Mouse (Mus musculus): ENCODE measurements around the gene Stac2. TPM values are rescaled to one million over a fixed set of nuclear protein-coding genes. Genes with fewer than 3 reads are reported as not detected.

Gene Stac2
- polyA plus RNA-seq, 1 experiment from 2014 or later: 6.7 TPM

GRCm38 (mm10) chr11:98044074-98044473 is 9.2 kb downstream of the Stac2 start:
- H3K27me3 ChIP-seq (ENCODE audit: control insufficient read depth, insufficient read depth, low read length): peaks cover 3% of the 10 kb centered on the region; the same call in 1 of the 2 replicates
- no peak overlapping the region for H3K9ac ChIP-seq
- no peaks in the 10 kb centered on the region for H3K4me1 ChIP-seq (replicated peaks; ENCODE audit: control insufficient read depth, insufficient read depth, low read length)
- no peaks in the 10 kb centered on the region for H3K9me3 ChIP-seq (ENCODE audit: control insufficient read depth, low read length)
- DNase-seq (ENCODE audit: low spot score): no peak
- 79% methylated on average over 5 of the region's 5 CpGs for WGBS
- no peak for ATAC-seq (ENCODE audit: low FRiP score)
- no peak overlapping the region for H3K4me3 ChIP-seq (replicated peaks; ENCODE audit: low read length)
- H3K4me2 ChIP-seq (replicated peaks): no peak overlapping the region
- no peak overlapping the region for H3K27ac ChIP-seq
- H3K36me3 ChIP-seq (replicated peaks; ENCODE audit: control insufficient read depth, insufficient read depth): no peaks in the 10 kb centered on the region

- Histone ChIP-seq H3K36me3 (replicated peaks; ENCODE audit: control insufficient read depth, insufficient read depth) (no peaks in the 10 kb centered on the region), H3K27ac (no peak overlapping the region), H3K9ac (no peak overlapping the region), H3K4me1 (replicated peaks; ENCODE audit: control insufficient read depth, insufficient read depth, low read length) (no peaks in the 10 kb centered on the region), H3K4me3 (replicated peaks; ENCODE audit: low read length) (no peak overlapping the region), H3K9me3 (ENCODE audit: control insufficient read depth, low read length) (no peaks in the 10 kb centered on the region), H3K27me3 (ENCODE audit: control insufficient read depth, insufficient read depth, low read length) (peaks cover 3% of the 10 kb centered on the region; the same call in 1 of the 2 replicates), H3K4me2 (replicated peaks) (no peak overlapping the region)
- ATAC-seq (ENCODE audit: low FRiP score): no peak
- DNase-seq (ENCODE audit: low spot score): no peak
- WGBS: 75% methylated on average over 6 of the region's 6 CpGs
Measured at GRCm38 (mm10) chr11:98042741-98043140, 10.5 kb downstream of the Stac2 start.

- Histone ChIP-seq H3K4me2 (replicated peaks) (no peak overlapping the region), H3K4me1 (replicated peaks; ENCODE audit: control insufficient read depth, insufficient read depth, low read length) (peaks cover 6% of the 10 kb centered on the region), H3K36me3 (replicated peaks; ENCODE audit: control insufficient read depth, insufficient read depth) (no peaks in the 10 kb centered on the region), H3K27me3 (ENCODE audit: control insufficient read depth, insufficient read depth, low read length) (peaks cover 3% of the 10 kb centered on the region; the same call in 1 of the 2 replicates), H3K9me3 (ENCODE audit: control insufficient read depth, low read length) (no peaks in the 10 kb centered on the region), H3K4me3 (replicated peaks; ENCODE audit: low read length) (no peak overlapping the region), H3K9ac (no peak overlapping the region), H3K27ac (no peak overlapping the region)
- no peak for ATAC-seq (ENCODE audit: low FRiP score)
- DNase-seq (ENCODE audit: low spot score): no peak
- 71% methylated on average over 8 of the region's 8 CpGs for WGBS
Measured at GRCm38 (mm10) chr11:98040975-98041374, 12.3 kb downstream of the Stac2 start.

GRCm38 (mm10) chr11:98037871-98038270 is 15.4 kb downstream of the Stac2 start:
- ATAC-seq (ENCODE audit: low FRiP score): no peak
- H3K9ac ChIP-seq: no peak overlapping the region
- WGBS: 59% methylated on average over 14 of the region's 14 CpGs
- H3K27ac ChIP-seq: no peak overlapping the region
- peaks cover 15% of the 10 kb centered on the region for H3K4me1 ChIP-seq (replicated peaks; ENCODE audit: control insufficient read depth, insufficient read depth, low read length)
- H3K27me3 ChIP-seq (ENCODE audit: control insufficient read depth, insufficient read depth, low read length): no peaks in the 10 kb centered on the region; the same call in 1 of the 2 replicates
- H3K4me3 ChIP-seq (replicated peaks; ENCODE audit: low read length): no peak overlapping the region
- H3K9me3 ChIP-seq (ENCODE audit: control insufficient read depth, low read length): no peaks in the 10 kb centered on the region
- H3K36me3 ChIP-seq (replicated peaks; ENCODE audit: control insufficient read depth, insufficient read depth): no peaks in the 10 kb centered on the region
- no peak overlapping the region for H3K4me2 ChIP-seq (replicated peaks)
- no peak for DNase-seq (ENCODE audit: low spot score)

- Histone ChIP-seq H3K4me3 (replicated peaks; ENCODE audit: low read length) (peak overlapping the region; percentile 34), H3K27ac (no peak overlapping the region; the same call in 1 of the 2 replicates), H3K9me3 (ENCODE audit: control insufficient read depth, low read length) (no peaks in the 10 kb centered on the region), H3K27me3 (ENCODE audit: control insufficient read depth, insufficient read depth, low read length) (no peaks in the 10 kb centered on the region; the same call in 1 of the 2 replicates), H3K9ac (peak overlapping the region; percentile 55), H3K4me1 (replicated peaks; ENCODE audit: control insufficient read depth, insufficient read depth, low read length) (peaks cover 15% of the 10 kb centered on the region), H3K36me3 (replicated peaks; ENCODE audit: control insufficient read depth, insufficient read depth) (peaks cover 4% of the 10 kb centered on the region), H3K4me2 (replicated peaks) (peak overlapping the region; percentile 81)
- ATAC-seq (ENCODE audit: low FRiP score) (peak; percentile 70), DNase-seq (ENCODE audit: low spot score) (peak; percentile 62)
- WGBS: 3% methylated on average over 27 of the region's 27 CpGs
Measured at GRCm38 (mm10) chr11:98035977-98036377, 17.3 kb downstream of the Stac2 start.

- 11% methylated on average over 4 of the region's 4 CpGs for WGBS
- Histone ChIP-seq H3K27ac (peak overlapping the region; percentile 39; the same call in 1 of the 2 replicates), H3K4me1 (replicated peaks; ENCODE audit: control insufficient read depth, insufficient read depth, low read length) (peaks cover 15% of the 10 kb centered on the region), H3K36me3 (replicated peaks; ENCODE audit: control insufficient read depth, insufficient read depth) (peaks cover 16% of the 10 kb centered on the region), H3K9me3 (ENCODE audit: control insufficient read depth, low read length) (no peaks in the 10 kb centered on the region), H3K27me3 (ENCODE audit: control insufficient read depth, insufficient read depth, low read length) (no peaks in the 10 kb centered on the region; the same call in 1 of the 2 replicates), H3K4me3 (replicated peaks; ENCODE audit: low read length) (no peak overlapping the region), H3K9ac (no peak overlapping the region), H3K4me2 (replicated peaks) (no peak overlapping the region)
- ATAC-seq (ENCODE audit: low FRiP score): peak; percentile 49; the same call in 1 of the 2 replicates
- no peak for DNase-seq (ENCODE audit: low spot score)
Measured at GRCm38 (mm10) chr11:98034840-98035239, 18.4 kb downstream of the Stac2 start.

- no peak for ATAC-seq (ENCODE audit: low FRiP score)
- H3K27me3 ChIP-seq (ENCODE audit: control insufficient read depth, insufficient read depth, low read length): no peaks in the 10 kb centered on the region; the same call in 1 of the 2 replicates
- 78% methylated on average over 5 of the region's 5 CpGs for WGBS
Measured at GRCm38 (mm10) chr11:98034061-98034460, 19.2 kb downstream of the Stac2 start.

GRCm38 (mm10) chr11:98031443-98031770 is 21.9 kb downstream of the Stac2 start:
- no peak overlapping the region for H3K4me2 ChIP-seq (replicated peaks)
- ATAC-seq (ENCODE audit: low FRiP score): no peak
- peaks cover 22% of the 10 kb centered on the region for H3K4me1 ChIP-seq (replicated peaks; ENCODE audit: control insufficient read depth, insufficient read depth, low read length)
- peak; percentile 94 for DNase-seq (ENCODE audit: low spot score)
- H3K27ac ChIP-seq: no peak overlapping the region
- no peak overlapping the region for H3K4me3 ChIP-seq (replicated peaks; ENCODE audit: low read length)
- 3% methylated on average over 5 of the region's 5 CpGs for WGBS
- no peak overlapping the region for H3K9ac ChIP-seq
- H3K27me3 ChIP-seq (ENCODE audit: control insufficient read depth, insufficient read depth, low read length): no peaks in the 10 kb centered on the region
- H3K36me3 ChIP-seq (replicated peaks; ENCODE audit: control insufficient read depth, insufficient read depth): peaks cover 35% of the 10 kb centered on the region
- H3K9me3 ChIP-seq (ENCODE audit: control insufficient read depth, low read length): no peaks in the 10 kb centered on the region

More at GRCm38 (mm10) chr11:98034061-98034460, 19.2 kb downstream of the Stac2 start:
- no peak for DNase-seq (ENCODE audit: low spot score)
- Histone ChIP-seq H3K4me1 (replicated peaks; ENCODE audit: control insufficient read depth, insufficient read depth, low read length) (peaks cover 15% of the 10 kb centered on the region), H3K9me3 (ENCODE audit: control insufficient read depth, low read length) (no peaks in the 10 kb centered on the region), H3K4me3 (replicated peaks; ENCODE audit: low read length) (no peak overlapping the region), H3K36me3 (replicated peaks; ENCODE audit: control insufficient read depth, insufficient read depth) (peaks cover 23% of the 10 kb centered on the region), H3K9ac (no peak overlapping the region), H3K27ac (no peak overlapping the region), H3K4me2 (replicated peaks) (no peak overlapping the region)

- H3K36me3 ChIP-seq (replicated peaks; ENCODE audit: control insufficient read depth, insufficient read depth): peaks cover 35% of the 10 kb centered on the region
- no peak for ATAC-seq (ENCODE audit: low FRiP score)
- H3K9me3 ChIP-seq (ENCODE audit: control insufficient read depth, low read length): no peaks in the 10 kb centered on the region
- no peak for DNase-seq (ENCODE audit: low spot score)
- H3K4me3 ChIP-seq (replicated peaks; ENCODE audit: low read length): no peak overlapping the region
- H3K9ac ChIP-seq: no peak overlapping the region
- peaks cover 20% of the 10 kb centered on the region for H3K4me1 ChIP-seq (replicated peaks; ENCODE audit: control insufficient read depth, insufficient read depth, low read length)
- WGBS: 57% methylated on average over 5 of the region's 5 CpGs
- H3K27ac ChIP-seq: no peak overlapping the region
- H3K4me2 ChIP-seq (replicated peaks): no peak overlapping the region
- no peaks in the 10 kb centered on the region for H3K27me3 ChIP-seq (ENCODE audit: control insufficient read depth, insufficient read depth, low read length)
Measured at GRCm38 (mm10) chr11:98030701-98031442, 22.4 kb downstream of the Stac2 start.

Data from hindbrain, embryonic 14.5 days (tissue).